Mouse (Mus musculus): ENCODE results near the gene Grb7.

GRCm38 (mm10) chr11:98504926-98505325, 58.7 kb downstream of the Grb7 start:
- TF ChIP-seq CTCF (IDR thresholded peaks at IDR 0.05; ENCODE audit: control insufficient read depth, insufficient read depth, insufficient replicate concordance, low read depth, low read length) (no peak), POLR2A (IDR thresholded peaks at IDR 0.05; ENCODE audit: control insufficient read depth, low read depth, low read length) (no peak)
